Comparison of ENCODE assay signal across 1 mouse cellular context in the genomic region with DNA sequence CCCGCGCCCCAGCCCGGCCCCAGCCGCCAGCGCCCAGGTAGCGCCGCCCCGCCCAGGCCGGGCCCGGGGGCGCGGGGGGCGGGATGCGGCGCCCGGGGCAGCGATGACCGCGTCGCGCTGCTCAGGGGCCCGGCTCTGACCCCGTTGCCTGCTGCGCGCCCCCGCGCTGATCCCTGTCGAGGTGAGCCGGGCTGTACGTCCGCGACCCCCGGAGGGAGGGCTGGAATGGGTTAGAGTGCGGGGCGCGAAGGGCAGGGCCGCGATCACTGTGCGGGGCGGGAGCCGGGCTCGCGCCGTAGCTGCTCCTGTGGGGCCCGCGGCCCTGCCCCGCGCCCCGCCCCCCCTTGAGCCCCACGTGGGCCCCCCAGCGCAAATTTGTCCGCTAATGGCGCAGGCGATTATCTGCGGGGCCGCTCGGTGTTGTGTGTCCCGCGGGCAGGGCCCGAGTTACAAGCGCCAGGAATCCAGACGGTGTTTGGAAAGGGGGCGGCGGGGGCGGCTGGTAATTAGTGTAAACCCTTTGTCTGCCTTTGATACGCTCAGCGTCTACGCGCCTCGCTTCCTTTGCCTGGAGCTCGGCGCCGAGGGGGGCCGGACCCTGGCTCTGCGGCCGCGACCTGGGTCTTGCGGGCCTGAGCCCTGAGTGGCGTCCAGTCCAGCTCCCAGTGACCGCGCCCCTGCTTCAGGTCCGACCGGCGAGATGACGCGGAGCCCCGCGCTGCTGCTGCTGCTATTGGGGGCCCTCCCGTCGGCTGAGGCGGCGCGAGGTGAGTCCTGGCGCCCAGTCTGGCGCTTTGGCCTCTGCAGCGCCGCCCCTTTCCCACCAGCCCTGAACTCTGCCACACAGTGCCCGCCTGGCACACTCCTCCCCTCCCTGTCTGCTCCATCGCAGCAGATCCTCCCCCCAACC.
TF ChIP-seq lines count a peak whose summit lies in the region.

No protein-coding gene starts in this region.

TF ChIP-seq in C2C12, 6 proteins besides CTCF, POLR2A, EP300 and RAD21:
- TF ChIP-seq CEBPB (IDR thresholded peaks at IDR 0.05; ENCODE audit: low read depth) = no peak
- TF ChIP-seq FOSL1 (IDR thresholded peaks at IDR 0.05; ENCODE audit: insufficient read depth, low read length, poor library complexity, severe bottlenecking) = no peak
- TF ChIP-seq MYOG (IDR thresholded peaks at IDR 0.05; ENCODE audit: control insufficient read depth, extremely low read depth, insufficient read length) = no peak
- no peak for TF ChIP-seq MYOD1 (IDR thresholded peaks at IDR 0.05; ENCODE audit: control insufficient read depth, insufficient read length, low read depth)
- TF ChIP-seq USF1 (IDR thresholded peaks at IDR 0.05; ENCODE audit: low read depth) = no peak
- TF ChIP-seq MAX (IDR thresholded peaks at IDR 0.05) = no peak
